Mouse (Mus musculus) intestine, embryonic 16.5 days (tissue): ENCODE data around the gene Sphk2. TPM values are rescaled to one million over a fixed set of nuclear protein-coding genes. Genes with fewer than 3 reads are reported as not detected.

Experiments used
- ATAC-seq: fragments of 200-750 bp; cut with Nextera tagmentation; 2 replicates; pipeline ENCODE4 v1.8.0; 2017; ENCODE audit warnings: moderate TSS enrichment, moderate library complexity
- H3K27ac ChIP-seq: fragments of 300-500 bp; sonication (generic); 2 replicates; pipeline ENCODE4 v1.5.1; 2014; ENCODE audit warnings: mild to moderate bottlenecking, low read length
- H3K27me3 ChIP-seq: fragments of 300-500 bp; sonication (generic); replicated peaks from 2 replicates; pipeline ENCODE4 v1.6.1; 2014; ENCODE audit warnings: low read length, control low read depth, mixed read lengths; ENCODE audit not compliant: control insufficient read depth, insufficient read depth
- H3K36me3 ChIP-seq: fragments of 300-500 bp; sonication (generic); 2 replicates; pipeline ENCODE4 v1.6.1; 2014; ENCODE audit warnings: low read length, control low read depth; ENCODE audit not compliant: control insufficient read depth, insufficient read depth
- H3K4me1 ChIP-seq: fragments of 300-500 bp; sonication (generic); 2 replicates; pipeline ENCODE4 v1.6.1; 2014; ENCODE audit warnings: low read length, control low read depth, mixed read lengths; ENCODE audit not compliant: control insufficient read depth, insufficient read depth
- H3K4me2 ChIP-seq: fragments of 300-500 bp; sonication (generic); 2 replicates; pipeline ENCODE4 v1.6.1; 2014; ENCODE audit warnings: low read depth, low read length, control low read depth
- H3K4me3 ChIP-seq: fragments of 300-500 bp; sonication (generic); 2 replicates; pipeline ENCODE4 v1.5.1; 2014; ENCODE audit warnings: mild to moderate bottlenecking, low read length
- H3K9ac ChIP-seq: fragments of 300-500 bp; sonication (generic); 2 replicates; pipeline ENCODE4 v1.6.1; 2014; ENCODE audit warnings: low read depth, low read length
- H3K9me3 ChIP-seq: fragments of 300-500 bp; sonication (generic); 2 replicates; pipeline ENCODE4 v1.6.1; 2016; ENCODE audit warnings: low read length, control low read depth; ENCODE audit not compliant: control insufficient read depth
- WGBS: fragments of 180-500 bp; shearing (Covaris S2); extraction: QIAGEN DNeasy Blood & Tissue Kit; methylation state at CpG from one replicate; pipeline ENCODE4 v1.1.7; 2014; 5-methylcytosine and 5-hydroxymethylcytosine counted together
- polyA plus RNA-seq: library from polyadenylated mRNA; unstranded; fragments of >200 nt; fragmentation: Nextera tagmentation; extraction: Ambion mirVana; gene quantifications from 2 replicates; pipeline ENCODE4 v1.2.1, GENCODE M21; 2015

Gene Sphk2
- 55.6 and 59.2 TPM in 2 replicates for polyA plus RNA-seq

DNA sequence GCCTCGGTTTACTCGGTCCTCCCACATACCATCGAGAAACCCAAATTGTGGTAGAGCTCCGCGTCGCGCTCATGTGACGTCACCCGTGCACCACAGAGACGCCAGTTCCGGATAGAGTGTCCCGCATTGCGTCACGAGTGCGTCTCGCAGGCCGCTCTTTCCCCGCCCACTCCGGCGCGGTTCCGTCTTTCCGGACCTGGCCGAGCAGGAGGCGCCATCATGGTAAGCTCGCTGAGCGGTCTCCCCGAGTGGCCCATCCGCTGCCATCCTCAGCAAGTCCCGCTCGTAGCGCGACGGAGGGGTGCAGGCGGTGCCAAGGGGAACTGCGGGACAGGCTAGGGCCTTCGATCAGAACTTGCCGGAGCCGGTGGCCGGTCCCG is at the start of gene Sphk2:
Gene Sphk2, minus strand, starts transcription at position 85 of the 380 bp plus-strand sequence.
- Histone ChIP-seq H3K36me3 (peaks cover 16% of the 10 kb centered on the region; the same call in 1 of the 2 replicates), H3K9ac (peak within 1 kb of the TSS; percentile 98), H3K27ac (peak within 1 kb of the TSS; percentile 91), H3K4me1 (peaks cover 50% of the 10 kb centered on the region), H3K4me2 (peak within 1 kb of the TSS; percentile 90), H3K9me3 (no peaks in the 10 kb centered on the region), H3K4me3 (peak within 1 kb of the TSS; percentile 85), H3K27me3 (no peaks in the 10 kb centered on the region)
- under 1% methylated on average over 41 of the region's 41 CpGs for WGBS
- peak; percentile 30 for ATAC-seq

DNA sequence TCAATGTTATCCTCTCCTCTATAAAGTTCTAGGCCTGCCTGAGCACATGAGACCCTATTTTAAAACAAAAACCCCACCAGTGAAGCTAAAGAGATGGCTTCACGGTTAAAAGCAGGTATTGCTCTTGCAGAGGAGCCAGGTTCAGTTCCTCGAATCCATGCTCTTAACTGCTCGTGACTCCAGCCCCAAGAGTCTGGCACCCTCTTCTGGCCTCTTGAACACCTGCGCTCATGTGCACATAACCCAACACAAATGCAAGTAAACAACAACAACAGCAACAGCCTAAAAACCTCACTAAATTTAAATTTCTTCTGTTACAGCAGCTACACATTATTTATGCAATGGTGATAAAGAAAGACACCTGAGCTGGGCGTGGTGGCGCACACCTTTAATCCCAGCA is 49.7 kb upstream of the Sphk2 start:
- WGBS = 93% methylated on average over 6 of the region's 6 CpGs
- H3K4me2 ChIP-seq = no peak overlapping the region
- no peak for ATAC-seq

DNA sequence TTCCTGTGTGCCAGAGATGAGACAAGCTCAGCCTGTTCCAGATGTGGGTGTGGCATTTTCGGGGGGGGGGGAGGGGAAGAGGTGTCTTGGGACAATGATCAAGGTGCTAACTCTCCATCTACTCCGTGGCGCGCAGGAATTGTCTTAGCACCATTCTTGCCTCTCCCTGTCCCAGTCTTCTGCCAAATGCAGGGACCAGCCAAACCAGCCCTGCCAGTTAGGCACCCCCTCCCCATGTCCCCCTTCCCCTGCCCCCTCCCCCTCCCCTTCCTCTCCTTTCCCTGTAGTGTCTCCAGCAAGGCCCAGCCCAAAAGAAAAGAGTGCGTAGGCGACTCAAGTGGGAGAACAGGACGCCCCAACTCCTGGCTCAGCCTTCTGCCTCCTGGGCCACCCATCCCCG is 49.0 kb upstream of the Sphk2 start:
- Histone ChIP-seq H3K4me2 (no peak overlapping the region), H3K27me3 (no peaks in the 10 kb centered on the region), H3K4me3 (no peak overlapping the region), H3K4me1 (peaks cover 3% of the 10 kb centered on the region; the same call in 1 of the 2 replicates), H3K36me3 (no peaks in the 10 kb centered on the region), H3K9me3 (no peaks in the 10 kb centered on the region), H3K27ac (no peak overlapping the region), H3K9ac (no peak overlapping the region)
- WGBS = 47% methylated on average over 8 of the region's 8 CpGs
- ATAC-seq = no peak

More for the DNA sequence above, 49.7 kb upstream of the Sphk2 start:
- H3K4me1 ChIP-seq = peaks cover 3% of the 10 kb centered on the region; the same call in 1 of the 2 replicates
- H3K9me3 ChIP-seq = no peaks in the 10 kb centered on the region
- H3K27me3 ChIP-seq = no peaks in the 10 kb centered on the region
- H3K4me3 ChIP-seq = no peak overlapping the region
- H3K27ac ChIP-seq = no peak overlapping the region
- no peaks in the 10 kb centered on the region for H3K36me3 ChIP-seq
- H3K9ac ChIP-seq = no peak overlapping the region

DNA sequence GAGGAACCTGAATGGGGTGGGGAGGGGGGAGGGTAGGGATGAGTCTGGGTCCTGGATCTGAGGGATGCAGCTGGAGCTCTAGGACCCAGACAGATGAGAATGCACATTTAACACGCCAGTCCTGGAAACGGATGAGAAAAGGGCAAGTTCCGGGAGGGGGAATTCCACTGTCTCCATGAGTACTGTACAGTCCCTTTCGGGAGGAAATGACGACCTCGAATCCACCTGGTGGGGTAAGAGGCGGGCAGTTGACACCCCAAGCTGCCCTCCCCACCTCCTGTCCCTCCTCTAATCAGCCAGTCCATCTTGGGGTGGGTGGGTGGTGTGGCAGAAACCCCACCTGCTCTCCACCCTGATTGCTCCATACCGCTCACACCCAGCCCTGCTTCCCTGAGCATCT is 48.2 kb upstream of the Sphk2 start:
- H3K4me3 ChIP-seq = no peak overlapping the region
- H3K36me3 ChIP-seq = no peaks in the 10 kb centered on the region
- peaks cover 3% of the 10 kb centered on the region; the same call in 1 of the 2 replicates for H3K4me1 ChIP-seq
- H3K9ac ChIP-seq = no peak overlapping the region
- H3K4me2 ChIP-seq = no peak overlapping the region
- H3K27ac ChIP-seq = no peak overlapping the region
- no peaks in the 10 kb centered on the region for H3K27me3 ChIP-seq
- no peaks in the 10 kb centered on the region for H3K9me3 ChIP-seq
- ATAC-seq = no peak
- WGBS = 49% methylated on average over 8 of the region's 8 CpGs

DNA sequence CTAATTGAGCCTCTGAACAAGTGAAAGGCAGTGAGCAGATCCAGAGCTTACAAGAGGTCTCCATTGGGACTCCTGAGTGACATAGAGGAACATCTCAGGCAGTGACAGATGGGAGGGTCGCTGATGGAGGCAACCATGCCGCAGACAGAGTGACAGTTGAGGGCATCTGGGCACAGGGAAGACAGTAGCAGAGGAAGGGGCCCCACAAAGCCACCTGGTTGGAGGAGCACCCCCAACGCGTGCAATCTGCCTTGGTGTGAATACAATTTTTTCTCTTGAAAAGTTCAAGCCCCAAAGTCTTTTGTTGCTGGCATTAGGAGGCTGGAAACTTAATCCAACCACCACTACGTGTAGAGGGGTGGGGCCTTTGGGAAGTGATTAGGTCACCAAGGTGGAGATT is 42.3 kb upstream of the Sphk2 start:
- no peak for ATAC-seq
- peaks cover 19% of the 10 kb centered on the region for H3K27me3 ChIP-seq
- H3K27ac ChIP-seq = no peak overlapping the region
- no peak overlapping the region for H3K4me2 ChIP-seq
- WGBS = 67% methylated on average over 5 of the region's 5 CpGs
- no peak overlapping the region for H3K4me3 ChIP-seq
- no peak overlapping the region for H3K9ac ChIP-seq
- no peaks in the 10 kb centered on the region for H3K36me3 ChIP-seq
- peaks cover 11% of the 10 kb centered on the region for H3K4me1 ChIP-seq
- H3K9me3 ChIP-seq = no peaks in the 10 kb centered on the region

DNA sequence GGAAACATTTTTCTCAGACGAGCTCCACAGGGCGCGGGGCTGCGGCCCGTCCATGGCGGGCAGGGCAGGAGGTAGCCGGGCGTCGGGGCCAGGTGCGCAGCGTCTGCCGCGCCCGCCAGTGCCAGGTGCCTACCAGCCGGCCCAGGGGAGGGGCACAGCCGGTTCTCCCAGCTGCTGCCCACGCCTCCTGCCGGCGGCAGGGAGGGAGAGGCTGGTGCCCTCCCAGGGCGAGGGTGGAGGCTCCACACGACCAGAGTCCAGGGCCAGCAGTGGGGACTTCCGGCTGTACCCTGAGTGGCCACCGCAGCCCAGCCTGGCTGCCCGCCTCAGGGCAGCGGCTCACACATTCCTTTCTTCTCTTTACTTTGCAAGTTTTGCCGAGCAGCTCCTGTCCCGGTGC is 41.6 kb upstream of the Sphk2 start:
- Histone ChIP-seq H3K4me3 (peak overlapping the region; percentile 30), H3K9me3 (no peaks in the 10 kb centered on the region), H3K36me3 (no peaks in the 10 kb centered on the region), H3K4me2 (peak overlapping the region; percentile 58), H3K27ac (no peak overlapping the region), H3K4me1 (peaks cover 11% of the 10 kb centered on the region), H3K27me3 (peaks cover 19% of the 10 kb centered on the region), H3K9ac (peak overlapping the region; percentile 54)
- 4% methylated on average over 27 of the region's 27 CpGs for WGBS
- ATAC-seq = peak; percentile 91

DNA sequence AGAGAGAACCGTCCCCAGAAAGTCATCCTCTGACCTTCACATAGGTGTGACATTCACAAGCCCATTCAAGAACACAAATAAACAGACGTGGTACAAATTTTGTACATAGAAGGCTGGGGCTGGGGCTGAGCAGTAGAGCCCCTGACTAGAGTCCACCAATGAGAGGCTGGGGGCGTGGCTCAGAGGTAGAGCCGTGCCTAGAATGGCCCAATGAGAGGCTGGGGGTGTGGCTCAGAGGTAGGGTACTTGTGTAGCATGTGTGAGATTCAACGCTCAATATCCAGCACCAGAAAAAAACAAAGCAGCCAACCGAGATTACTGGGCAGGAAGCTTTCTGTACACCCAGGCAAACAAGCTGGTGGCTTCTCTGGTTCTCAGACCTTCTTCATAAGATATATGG is 37.9 kb upstream of the Sphk2 start:
- Histone ChIP-seq H3K4me3 (no peak overlapping the region), H3K4me1 (peaks cover 11% of the 10 kb centered on the region), H3K4me2 (no peak overlapping the region), H3K9me3 (no peaks in the 10 kb centered on the region), H3K36me3 (no peaks in the 10 kb centered on the region), H3K9ac (no peak overlapping the region), H3K27ac (no peak overlapping the region), H3K27me3 (peaks cover 19% of the 10 kb centered on the region)
- no peak for ATAC-seq
- 54% methylated on average over 6 of the region's 6 CpGs for WGBS

DNA sequence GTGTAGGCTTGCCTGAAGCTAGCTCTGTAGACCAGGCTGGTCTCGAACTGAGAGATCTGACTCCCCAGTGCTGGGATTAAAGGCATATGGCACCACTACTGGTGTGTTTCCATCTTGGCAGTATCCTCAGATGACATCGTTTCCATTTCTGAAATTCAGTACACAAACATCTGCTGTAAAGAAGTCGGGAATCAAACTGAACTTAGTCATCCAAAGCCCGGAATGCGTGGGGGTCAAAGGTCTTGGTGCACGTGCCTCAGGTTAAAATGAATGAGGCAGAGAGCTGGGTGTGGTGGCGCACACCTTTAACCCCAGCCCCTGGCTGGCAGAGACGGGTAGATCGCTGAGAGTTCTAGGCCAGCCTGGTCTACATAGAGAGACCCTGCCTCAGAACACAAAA is 32.4 kb upstream of the Sphk2 start:
- Histone ChIP-seq H3K27ac (no peak overlapping the region), H3K4me2 (no peak overlapping the region), H3K27me3 (no peaks in the 10 kb centered on the region), H3K9me3 (no peaks in the 10 kb centered on the region; the same call in 1 of the 2 replicates), H3K9ac (no peak overlapping the region), H3K36me3 (no peaks in the 10 kb centered on the region), H3K4me3 (no peak overlapping the region), H3K4me1 (peaks cover 12% of the 10 kb centered on the region)
- peak; percentile 23; the same call in 1 of the 2 replicates for ATAC-seq
- WGBS = 51% methylated on average over 9 of the region's 9 CpGs

DNA sequence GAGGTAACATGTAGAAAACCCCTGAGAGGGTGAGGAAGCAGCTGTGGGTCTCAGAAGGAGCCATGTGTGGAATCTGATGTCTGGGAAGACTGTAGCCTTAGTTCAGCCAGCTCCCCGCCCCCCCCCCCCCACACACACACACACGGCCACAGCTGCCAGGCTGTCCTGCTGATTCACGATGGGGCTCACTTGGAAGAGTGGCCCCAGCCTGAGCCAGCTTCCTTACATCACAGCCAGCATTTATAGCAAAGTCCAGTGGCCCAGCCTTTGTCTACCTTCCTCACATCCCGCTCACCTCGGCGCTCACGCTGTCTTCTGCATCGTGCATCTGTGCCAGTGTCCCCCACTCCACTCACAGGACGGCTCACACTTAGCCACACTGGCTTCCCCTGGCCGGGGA is 31.6 kb upstream of the Sphk2 start:
- Histone ChIP-seq H3K4me3 (no peak overlapping the region), H3K9me3 (no peaks in the 10 kb centered on the region; the same call in 1 of the 2 replicates), H3K9ac (no peak overlapping the region), H3K27ac (no peak overlapping the region), H3K36me3 (no peaks in the 10 kb centered on the region), H3K4me2 (no peak overlapping the region), H3K4me1 (peaks cover 12% of the 10 kb centered on the region), H3K27me3 (no peaks in the 10 kb centered on the region)
- 37% methylated on average over 10 of the region's 10 CpGs for WGBS
- peak; percentile 39 for ATAC-seq

DNA sequence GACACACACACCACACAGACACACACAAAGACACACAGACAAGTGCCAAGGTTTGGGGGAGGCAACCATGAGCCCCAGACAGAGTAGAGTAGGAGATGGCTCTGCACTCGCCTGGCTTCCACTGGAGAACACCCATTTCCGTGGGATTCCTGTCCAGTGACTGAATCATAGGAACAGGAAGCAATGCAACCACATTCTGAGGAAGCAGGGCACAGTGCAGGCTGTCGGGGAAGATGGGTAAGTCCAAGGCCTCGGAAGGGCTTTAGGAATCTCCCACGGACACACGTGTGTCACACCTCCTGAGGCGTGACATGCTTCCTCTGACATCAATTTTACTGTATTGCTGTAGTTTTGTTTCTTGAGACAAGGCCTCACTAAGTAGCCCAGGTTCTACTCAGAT is 30.3 kb upstream of the Sphk2 start:
- H3K4me1 ChIP-seq = peaks cover 12% of the 10 kb centered on the region
- H3K4me2 ChIP-seq = no peak overlapping the region
- H3K27ac ChIP-seq = no peak overlapping the region
- no peak overlapping the region for H3K9ac ChIP-seq
- no peaks in the 10 kb centered on the region; the same call in 1 of the 2 replicates for H3K9me3 ChIP-seq
- no peak for ATAC-seq
- no peaks in the 10 kb centered on the region for H3K27me3 ChIP-seq
- no peak overlapping the region for H3K4me3 ChIP-seq
- no peaks in the 10 kb centered on the region for H3K36me3 ChIP-seq
- 65% methylated on average over 7 of the region's 7 CpGs for WGBS
